Mouse (Mus musculus) neural tube, embryonic 11.5 days (tissue): Measurements from ENCODE around the gene Fhod1. TPM values are rescaled to one million over a fixed set of nuclear protein-coding genes. Genes with fewer than 3 reads are reported as not detected.

Experiments used
- ATAC-seq: fragments of 200-750 bp; cut with Nextera tagmentation; 2 replicates; pipeline ENCODE4 v1.8.0; 2017; ENCODE audit warnings: moderate number of reproducible peaks, mild to moderate bottlenecking, moderate TSS enrichment, moderate library complexity; ENCODE audit not compliant: insufficient read depth, low FRiP score, low TSS enrichment
- DNase-seq: peaks from one replicate; pipeline ENCODE4 v3.0.0-alpha.2; 2015; ENCODE audit warnings: low spot score
- H3K27ac ChIP-seq: fragments of 300-500 bp; sonication (generic); 2 replicates; pipeline ENCODE4 v1.5.1; 2014; ENCODE audit warnings: low read depth, mild to moderate bottlenecking, low read length
- H3K27me3 ChIP-seq: fragments of 300-500 bp; sonication (generic); 2 replicates; pipeline ENCODE4 v1.6.1; 2014; ENCODE audit warnings: mild to moderate bottlenecking, low read length, mixed read lengths; ENCODE audit not compliant: control insufficient read depth, insufficient read depth
- H3K36me3 ChIP-seq: fragments of 300-500 bp; sonication (generic); 2 replicates; pipeline ENCODE4 v1.6.1; 2014; ENCODE audit warnings: mild to moderate bottlenecking, low read length, moderate library complexity, mixed read lengths; ENCODE audit not compliant: control insufficient read depth, insufficient read depth
- H3K4me1 ChIP-seq: fragments of 300-500 bp; sonication (generic); 2 replicates; pipeline ENCODE4 v1.6.1; 2014; ENCODE audit warnings: low read length, mixed read lengths; ENCODE audit not compliant: control insufficient read depth, insufficient read depth
- H3K4me2 ChIP-seq: fragments of 300-500 bp; sonication (generic); 2 replicates; pipeline ENCODE4 v1.6.1; 2014; ENCODE audit warnings: low read depth, mild to moderate bottlenecking, moderate library complexity
- H3K4me3 ChIP-seq: fragments of 300-500 bp; sonication (generic); 2 replicates; pipeline ENCODE4 v1.5.1; 2014; ENCODE audit warnings: low read depth, low read length
- H3K9ac ChIP-seq: fragments of 300-500 bp; sonication (generic); 2 replicates; pipeline ENCODE4 v1.6.1; 2014; ENCODE audit warnings: mild to moderate bottlenecking, low read length
- H3K9me3 ChIP-seq: fragments of 300-500 bp; sonication (generic); 2 replicates; pipeline ENCODE4 v1.6.1; 2016; ENCODE audit warnings: low read length; ENCODE audit not compliant: control insufficient read depth
- WGBS: fragments of 180-500 bp; shearing (Covaris S2); extraction: QIAGEN DNeasy Blood & Tissue Kit; methylation state at CpG from one replicate; pipeline ENCODE4 v1.1.7; 2014; 5-methylcytosine and 5-hydroxymethylcytosine counted together
- polyA plus RNA-seq: library from polyadenylated mRNA; unstranded; fragments of >200 nt; fragmentation: Nextera tagmentation; extraction: Ambion mirVana; gene quantifications from 2 replicates; pipeline ENCODE4 v1.2.1, GENCODE M21; 2014

The Fhod1 gene
- 1.8 and 1.9 TPM in 2 replicates for polyA plus RNA-seq

DNA sequence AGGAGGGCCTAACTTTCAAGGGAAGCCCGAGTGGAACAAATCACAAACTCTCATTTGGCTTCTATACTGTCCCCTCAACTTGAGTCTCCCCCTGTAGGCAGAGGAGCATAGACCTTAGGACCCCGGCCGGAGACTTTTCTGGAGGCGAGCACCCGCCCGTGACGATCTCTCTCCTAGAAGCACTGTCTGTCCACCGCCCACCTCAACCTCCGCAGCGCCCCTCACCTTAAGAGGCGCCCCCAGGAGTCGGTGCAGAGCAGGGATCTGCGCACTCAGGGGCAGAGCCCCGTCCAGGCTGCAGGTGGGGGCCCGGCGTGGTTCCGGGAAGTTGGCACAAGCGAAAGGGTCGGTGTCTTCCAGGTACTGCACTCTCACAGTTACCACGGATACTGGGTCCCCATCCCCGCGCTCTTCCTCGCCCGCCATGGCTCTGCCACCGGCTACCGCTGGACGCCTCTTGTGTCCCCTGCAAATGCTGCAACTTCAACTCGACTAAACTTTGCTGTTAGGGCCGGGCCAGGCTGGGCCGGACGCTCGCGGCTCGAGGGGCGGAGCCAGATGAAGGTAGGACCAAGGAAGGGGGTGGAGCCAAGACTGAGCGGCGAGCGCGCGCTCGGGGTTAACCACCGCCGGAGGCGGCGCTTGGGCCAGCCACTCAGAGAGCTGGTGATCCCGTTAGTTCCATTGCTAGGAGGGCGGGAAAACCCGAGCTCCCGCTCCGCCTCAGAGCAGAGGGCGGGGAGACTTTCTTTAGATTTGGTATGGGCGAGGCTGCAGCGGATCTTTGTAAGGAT lies at the start of gene Fhod1:
Fhod1 (minus strand) TSS at position 526 of the 794 bp plus-strand sequence.
- under 1% methylated on average over 53 of the region's 53 CpGs for WGBS
- DNase-seq = peak; percentile 94
- Histone ChIP-seq H3K9ac (peak within 1 kb of the TSS; percentile 76), H3K36me3 (no peaks in the 10 kb centered on the region), H3K9me3 (no peaks in the 10 kb centered on the region), H3K4me3 (peak within 1 kb of the TSS; percentile 60), H3K4me2 (peak within 1 kb of the TSS; percentile 97), H3K4me1 (peaks cover 21% of the 10 kb centered on the region; the same call in 1 of the 2 replicates), H3K27me3 (0 out of 2 replicates have a peak, but pooled peaks cover 2% of the 10 kb centered on the region), H3K27ac (peak within 1 kb of the TSS; percentile 46; the same call in 1 of the 2 replicates)
- peak; percentile 81 for ATAC-seq

DNA sequence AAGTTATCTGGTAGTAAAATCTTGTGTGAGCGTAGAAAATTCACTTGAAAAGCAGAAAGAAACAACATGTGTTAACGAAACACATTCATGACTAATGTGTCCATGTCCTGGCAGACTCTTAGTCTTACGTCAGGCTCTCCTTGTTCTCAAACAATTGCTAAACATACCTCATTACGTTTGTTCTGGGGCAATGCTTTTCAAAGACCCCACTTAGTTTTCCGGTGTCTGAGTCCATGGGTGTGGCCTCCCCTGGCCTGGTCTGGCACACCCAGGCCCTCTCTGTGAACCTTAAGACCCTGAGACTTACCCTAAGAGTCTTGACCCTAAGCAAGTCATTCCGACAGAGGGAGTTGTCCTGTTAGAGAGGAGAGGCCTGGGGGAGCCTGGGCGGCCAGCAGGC lies 46.2 kb upstream of the Fhod1 start:
- ATAC-seq (no peak), DNase-seq (no peak)
- H3K36me3 ChIP-seq = no peaks in the 10 kb centered on the region
- no peak overlapping the region for H3K4me2 ChIP-seq
- no peaks in the 10 kb centered on the region for H3K4me1 ChIP-seq
- H3K9me3 ChIP-seq = no peaks in the 10 kb centered on the region
- H3K9ac ChIP-seq = no peak overlapping the region
- H3K27ac ChIP-seq = no peak overlapping the region
- H3K27me3 ChIP-seq = no peaks in the 10 kb centered on the region
- 60% methylated on average over 7 of the region's 7 CpGs for WGBS
- H3K4me3 ChIP-seq = no peak overlapping the region

DNA sequence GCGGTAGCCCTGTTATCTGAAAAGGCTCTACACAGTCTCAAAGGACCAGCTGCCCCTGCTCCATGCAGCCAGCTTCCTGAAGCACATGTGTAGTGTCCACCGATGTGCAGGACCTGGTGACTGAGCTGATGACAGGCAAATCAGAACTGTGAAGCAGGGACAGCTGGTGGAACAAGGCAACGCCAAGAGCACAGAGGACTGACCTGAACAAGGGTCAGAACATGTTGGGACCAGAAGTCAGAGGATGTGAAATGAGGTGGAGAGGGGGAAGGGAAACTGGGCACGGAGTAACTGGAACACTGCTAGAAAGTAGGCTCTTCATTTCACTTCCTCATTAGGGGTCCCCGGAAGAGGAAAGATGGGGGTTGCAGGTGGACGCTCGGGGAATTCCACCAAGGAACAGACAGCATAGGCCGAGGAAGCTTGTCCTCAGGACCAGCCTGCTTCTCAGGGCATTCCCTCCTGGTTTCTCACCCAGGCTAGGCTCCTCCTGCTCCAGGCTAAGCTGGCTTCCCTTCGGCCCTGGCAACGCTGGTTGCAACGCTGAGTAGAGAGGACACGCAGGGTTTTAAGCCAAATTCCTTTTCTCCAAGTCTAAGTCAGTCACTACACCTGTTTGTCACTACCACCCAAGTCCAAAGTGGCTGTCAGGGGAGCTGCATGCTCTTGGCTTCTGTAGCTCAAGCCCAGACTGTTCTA lies 45.5 kb upstream of the Fhod1 start:
- no peak overlapping the region for H3K9ac ChIP-seq
- ATAC-seq (no peak), DNase-seq (no peak)
- no peaks in the 10 kb centered on the region for H3K27me3 ChIP-seq
- H3K4me1 ChIP-seq = no peaks in the 10 kb centered on the region
- H3K36me3 ChIP-seq = no peaks in the 10 kb centered on the region
- no peak overlapping the region for H3K4me3 ChIP-seq
- no peak overlapping the region for H3K27ac ChIP-seq
- H3K9me3 ChIP-seq = no peaks in the 10 kb centered on the region
- no peak overlapping the region for H3K4me2 ChIP-seq
- 89% methylated on average over 12 of the region's 12 CpGs for whole genome bisulfite sequencing

GRCm38 (mm10) chr8:105389096-105389495 lies 41.3 kb upstream of the Fhod1 start:
- no peak for DNase-seq
- no peak for ATAC-seq
- H3K4me1 ChIP-seq = no peaks in the 10 kb centered on the region
- whole genome bisulfite sequencing = 90% methylated on average over 6 of the region's 6 CpGs
- no peaks in the 10 kb centered on the region for H3K9me3 ChIP-seq
- no peaks in the 10 kb centered on the region for H3K27me3 ChIP-seq
- no peak overlapping the region for H3K9ac ChIP-seq
- H3K27ac ChIP-seq = no peak overlapping the region
- H3K4me3 ChIP-seq = no peak overlapping the region
- H3K4me2 ChIP-seq = no peak overlapping the region
- H3K36me3 ChIP-seq = no peaks in the 10 kb centered on the region

- no peaks in the 10 kb centered on the region for H3K27me3 ChIP-seq
Observed at GRCm38 (mm10) chr8:105387151-105387550, 39.4 kb upstream of the Fhod1 start.

GRCm38 (mm10) chr8:105384070-105384469 lies 36.3 kb upstream of the Fhod1 start:
- H3K36me3 ChIP-seq = no peaks in the 10 kb centered on the region
- no peak overlapping the region for H3K4me3 ChIP-seq
- H3K4me2 ChIP-seq = no peak overlapping the region
- 91% methylated on average over 2 of the region's 2 CpGs for WGBS
- ATAC-seq = no peak
- no peak for DNase-seq
- H3K4me1 ChIP-seq = no peaks in the 10 kb centered on the region
- no peak overlapping the region for H3K27ac ChIP-seq
- H3K27me3 ChIP-seq = no peaks in the 10 kb centered on the region
- H3K9me3 ChIP-seq = no peaks in the 10 kb centered on the region
- no peak overlapping the region for H3K9ac ChIP-seq

More at GRCm38 (mm10) chr8:105387151-105387550, 39.4 kb upstream of the Fhod1 start:
- H3K9me3 ChIP-seq = no peaks in the 10 kb centered on the region
- H3K4me1 ChIP-seq = no peaks in the 10 kb centered on the region
- 76% methylated on average over 1 of the region's 1 CpGs for WGBS
- no peak overlapping the region for H3K27ac ChIP-seq
- ATAC-seq = no peak
- H3K4me3 ChIP-seq = no peak overlapping the region
- DNase-seq = no peak
- no peak overlapping the region for H3K4me2 ChIP-seq
- no peaks in the 10 kb centered on the region for H3K36me3 ChIP-seq
- H3K9ac ChIP-seq = no peak overlapping the region

DNA sequence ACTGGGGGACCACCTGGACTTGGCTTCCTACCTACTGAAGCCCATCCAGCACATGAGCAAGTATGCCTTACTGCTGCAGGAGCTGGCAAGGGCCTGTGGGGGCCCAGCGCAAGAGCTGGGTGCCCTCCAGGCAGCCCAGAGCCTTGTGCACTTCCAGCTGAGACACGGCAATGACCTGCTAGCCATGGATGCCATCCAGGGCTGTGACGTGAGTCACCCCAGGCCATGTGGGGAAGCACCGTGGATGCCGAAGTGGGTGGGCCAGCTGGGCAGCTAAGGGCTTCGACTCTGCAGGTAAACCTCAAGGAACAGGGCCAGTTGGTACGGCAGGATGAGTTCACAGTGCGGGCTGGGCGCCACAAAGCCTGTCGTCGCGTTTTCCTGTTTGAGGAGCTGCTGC lies 32.6 kb upstream of the Fhod1 start:
- H3K9me3 ChIP-seq = no peaks in the 10 kb centered on the region
- H3K27ac ChIP-seq = no peak overlapping the region
- H3K36me3 ChIP-seq = no peaks in the 10 kb centered on the region
- H3K9ac ChIP-seq = no peak overlapping the region
- WGBS = 88% methylated on average over 12 of the region's 12 CpGs
- no peak overlapping the region for H3K4me2 ChIP-seq
- no peaks in the 10 kb centered on the region for H3K4me1 ChIP-seq
- H3K4me3 ChIP-seq = no peak overlapping the region
- DNase-seq (no peak), ATAC-seq (no peak)
- no peaks in the 10 kb centered on the region for H3K27me3 ChIP-seq

- Histone ChIP-seq H3K4me1 (no peaks in the 10 kb centered on the region), H3K27ac (no peak overlapping the region), H3K9me3 (no peaks in the 10 kb centered on the region), H3K9ac (no peak overlapping the region), H3K4me3 (no peak overlapping the region), H3K36me3 (no peaks in the 10 kb centered on the region), H3K4me2 (no peak overlapping the region), H3K27me3 (no peaks in the 10 kb centered on the region)
- 84% methylated on average over 19 of the region's 19 CpGs for WGBS
- ATAC-seq (no peak), DNase-seq (no peak)
Observed at GRCm38 (mm10) chr8:105378673-105379072, 30.9 kb upstream of the Fhod1 start.
